Mouse (Mus musculus) c-Kit-positive CD71-negative TER-119-negative erythroid progenitor cells, embryonic 14.5 days (primary cell): ENCODE measurements around the gene Snrpd3.
A peak's percentile ranks its signal among the peaks of the same experiment; 100 is the strongest.
"Not testable (repeated sequence)": the region's sequence is repeated elsewhere in the genome, so short reads cannot be mapped to it uniquely, and the experiment has no call there.

Experiments
- DNase-seq: peaks from one replicate; pipeline ENCODE4 v3.0.0-alpha.2; 2013; ENCODE audit warnings: low read depth

The Snrpd3 gene

GRCm38 (mm10) chr10:75517073-75517757 is at the start of gene Snrpd3:
TSS of gene Snrpd3 (plus strand) at chr10:75517551.
- DNase-seq: peak; percentile 98

GRCm38 (mm10) chr10:75473411-75473810 is 43.9 kb upstream of the Snrpd3 start:
- DNase-seq: peak; percentile 60

- no peak for DNase-seq
Observed at GRCm38 (mm10) chr10:75474571-75474970, 42.8 kb upstream of the Snrpd3 start.

DNA sequence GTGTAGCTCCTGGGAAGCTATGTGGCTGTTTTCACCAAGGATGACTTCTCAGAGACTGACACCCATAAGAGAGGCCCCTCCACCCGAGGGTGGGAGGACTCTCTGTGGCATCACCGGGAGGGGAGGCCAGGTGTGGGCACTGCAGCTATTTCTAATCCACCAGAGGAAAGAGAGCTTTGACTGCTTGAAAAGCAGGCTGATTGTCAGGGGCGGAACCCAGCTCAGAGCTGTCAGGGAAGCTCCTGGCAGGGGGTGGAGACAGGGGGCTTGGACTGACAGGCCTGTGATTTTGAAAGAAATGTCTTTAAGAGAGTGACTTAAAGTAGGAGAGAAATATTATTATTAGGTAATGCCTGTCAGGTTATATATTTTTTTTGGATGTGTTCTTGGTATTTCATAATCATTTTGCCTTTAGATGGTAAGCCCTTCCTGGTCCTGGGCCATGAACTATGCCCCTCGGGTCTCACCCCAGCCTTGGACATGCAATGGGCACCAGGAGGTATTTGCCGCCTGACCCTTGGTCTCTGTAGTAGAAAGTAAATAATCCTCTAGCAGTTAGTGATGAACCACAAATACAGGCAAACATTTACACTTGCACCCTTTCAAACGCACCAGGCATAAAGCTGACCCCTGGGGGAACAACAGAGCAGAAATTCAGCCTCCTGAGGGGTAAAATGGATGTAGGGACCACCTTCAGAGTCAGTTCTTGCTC is 42.1 kb upstream of the Snrpd3 start:
- DNase-seq: not testable (repeated sequence)

DNA sequence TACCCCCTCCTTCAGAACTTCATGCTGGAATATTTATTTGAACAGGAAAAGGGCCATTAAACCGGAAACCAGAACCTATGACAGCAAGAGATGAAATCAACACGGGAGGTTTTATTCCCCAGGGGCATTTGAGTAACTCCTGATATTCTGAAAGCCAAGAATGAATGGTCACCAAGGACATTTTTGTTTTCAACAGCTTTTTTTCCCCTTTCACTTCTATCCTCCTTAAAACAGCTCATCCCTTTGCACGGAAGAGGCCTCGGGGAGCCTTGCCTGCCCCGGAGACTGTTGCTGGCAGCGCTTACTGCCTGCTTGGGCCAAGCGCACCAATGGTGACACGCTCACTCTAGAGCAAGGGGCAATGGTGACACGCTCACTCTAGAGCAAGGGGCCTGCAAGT is 40.3 kb upstream of the Snrpd3 start:
- no peak for DNase-seq

- no peak for DNase-seq
Observed at GRCm38 (mm10) chr10:75479955-75480354, 37.4 kb upstream of the Snrpd3 start.

GRCm38 (mm10) chr10:75481703-75482102 is 35.6 kb upstream of the Snrpd3 start:
- no peak for DNase-seq

DNA sequence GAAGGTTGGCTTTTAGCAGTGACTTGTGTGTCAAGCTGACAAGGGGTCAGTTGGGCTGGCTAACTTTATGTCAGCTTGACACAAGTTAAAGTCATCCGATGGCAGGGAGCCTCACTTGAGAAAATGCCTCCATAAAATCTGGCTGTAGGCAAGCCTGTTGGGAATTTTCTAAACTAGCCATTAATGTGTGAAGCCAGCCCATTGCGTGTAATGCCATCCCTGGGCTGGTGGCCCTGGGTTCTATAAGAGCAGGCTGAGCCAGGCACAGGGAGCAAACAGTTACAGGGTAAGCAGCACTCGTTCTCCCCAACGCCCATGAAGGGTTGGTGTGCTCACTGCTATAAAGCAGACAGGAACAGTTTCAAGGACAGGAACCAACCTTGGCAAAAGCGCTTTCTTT is 35.1 kb upstream of the Snrpd3 start:
- DNase-seq: no peak

DNA sequence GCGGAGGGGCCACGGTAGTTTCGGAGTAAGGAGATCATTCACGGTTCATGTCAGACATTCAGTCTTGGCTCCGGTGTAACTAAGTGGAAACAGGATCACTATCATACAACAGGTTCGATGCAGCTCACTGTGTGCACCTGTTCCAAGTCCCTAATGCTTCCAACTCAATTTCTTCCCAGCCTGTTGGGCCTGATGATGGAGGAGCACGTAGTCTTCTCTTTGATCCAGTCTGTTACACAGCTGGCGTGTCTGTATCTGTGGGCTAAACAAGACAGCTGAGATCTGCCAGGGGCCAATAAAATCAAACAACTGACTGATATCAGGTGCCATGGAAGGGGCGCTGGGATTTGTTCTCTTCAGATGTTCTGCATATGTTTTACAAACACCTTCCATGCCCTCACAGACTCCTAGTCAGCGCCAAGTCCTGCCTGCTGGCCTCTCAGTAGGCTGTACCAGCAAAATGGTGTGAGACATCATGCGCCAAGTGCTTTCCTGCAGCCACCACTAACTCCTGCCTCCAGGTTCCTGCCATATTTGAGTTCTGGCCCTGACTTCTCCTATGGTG is 34.4 kb upstream of the Snrpd3 start:
- DNase-seq: no peak

DNA sequence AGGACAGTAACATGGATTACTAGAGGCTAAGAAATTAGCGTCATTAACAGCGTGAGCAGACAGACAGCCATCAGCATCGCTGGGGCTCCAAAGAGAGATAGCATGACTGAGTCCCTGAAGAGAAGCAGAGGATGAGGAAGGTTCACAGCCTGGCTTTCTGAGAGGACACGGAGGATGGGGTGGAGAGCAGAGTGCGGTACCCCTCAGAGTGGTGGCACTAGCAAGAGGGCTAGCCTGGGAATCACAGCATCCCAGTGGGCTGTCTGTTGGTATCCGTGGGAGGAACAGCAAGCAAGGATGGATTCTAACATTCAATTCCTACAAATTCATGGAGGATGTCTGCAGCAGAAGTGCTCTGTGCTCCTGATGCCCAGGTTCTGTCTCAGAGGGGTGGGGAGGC is 33.3 kb upstream of the Snrpd3 start:
- no peak for DNase-seq

DNA sequence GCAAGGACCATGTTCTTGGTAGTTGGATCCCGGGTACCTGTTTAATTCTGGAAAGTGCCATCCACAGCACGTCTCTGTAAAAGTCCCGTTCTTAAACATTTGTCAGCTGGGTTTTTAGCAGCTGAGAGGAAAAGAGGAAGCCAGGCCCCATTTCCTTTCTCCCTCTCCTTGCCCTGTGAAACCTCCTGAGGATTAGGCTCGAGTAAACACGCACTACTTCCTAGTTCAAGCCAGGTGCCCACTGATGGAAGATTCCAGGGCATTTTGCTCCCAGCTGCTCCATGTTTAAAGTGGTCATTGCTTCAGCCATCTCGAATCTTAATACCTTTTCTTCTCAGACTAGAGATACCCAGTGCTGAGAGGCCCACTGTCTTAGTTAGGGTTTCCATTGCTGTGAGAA is 32.6 kb upstream of the Snrpd3 start:
- DNase-seq: no peak

DNA sequence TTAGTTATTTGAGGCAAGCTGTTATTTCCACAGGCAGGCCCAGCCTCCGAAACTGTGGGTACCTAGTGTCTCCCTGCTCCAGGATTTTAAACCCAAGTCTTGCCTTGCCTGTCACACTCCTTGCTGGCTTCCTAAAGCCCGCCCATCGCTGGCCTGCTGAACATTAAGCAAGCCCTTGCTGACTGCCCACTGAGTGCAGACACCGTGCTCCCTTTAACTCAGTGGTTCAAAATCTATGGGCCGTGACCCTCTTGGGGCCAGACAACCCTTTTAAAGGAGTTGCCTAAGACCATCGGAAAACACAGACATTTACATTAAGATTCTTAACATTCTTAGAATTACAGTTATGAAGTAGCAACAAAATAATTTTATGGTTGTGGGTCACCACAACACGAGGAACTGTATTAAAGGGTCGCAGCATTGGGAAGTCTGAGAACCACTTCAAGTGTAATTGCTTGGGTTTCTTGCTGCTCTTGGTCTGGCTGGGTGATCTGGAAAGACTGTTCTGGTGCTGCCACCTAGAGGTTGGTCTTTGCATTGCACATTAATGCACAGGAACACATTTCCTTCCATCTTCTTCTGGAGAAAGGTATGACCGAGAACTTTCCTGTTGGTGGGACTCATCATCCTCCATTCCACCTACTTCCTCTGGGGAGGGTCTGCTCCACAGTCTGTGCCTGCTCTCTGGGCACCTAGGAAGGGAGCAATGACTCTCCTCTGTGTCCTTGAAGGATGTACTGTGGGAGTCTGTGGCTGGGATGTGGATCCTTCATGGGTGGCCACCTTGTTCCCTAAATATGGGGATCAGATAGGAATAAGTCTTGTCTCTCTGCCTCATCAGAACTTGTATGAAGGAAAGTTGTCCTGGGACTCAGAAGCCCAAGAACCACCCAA is 31.0 kb upstream of the Snrpd3 start:
- peak; percentile 73 for DNase-seq

GRCm38 (mm10) chr10:75487131-75487530 is 30.2 kb upstream of the Snrpd3 start:
- no peak for DNase-seq

DNA sequence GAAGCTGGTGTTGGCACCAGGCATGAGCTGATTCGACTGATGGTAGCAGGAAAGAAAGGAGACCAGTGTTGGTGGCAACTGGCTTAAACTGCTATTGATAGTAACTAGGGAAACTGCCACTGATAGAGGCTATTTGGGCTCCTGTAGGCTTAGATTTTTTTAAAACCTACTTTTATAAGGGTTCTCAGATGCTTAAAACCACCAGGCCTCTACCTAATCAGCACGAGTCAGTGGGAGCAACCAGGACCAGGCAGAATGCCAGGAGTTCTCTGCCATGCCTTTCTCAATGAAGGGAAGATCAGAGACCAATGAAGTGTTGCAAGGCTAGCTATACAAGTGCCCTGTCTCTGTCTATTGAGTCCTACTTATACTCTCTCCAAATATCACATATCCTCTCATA is 27.8 kb upstream of the Snrpd3 start:
- no peak for DNase-seq

DNA sequence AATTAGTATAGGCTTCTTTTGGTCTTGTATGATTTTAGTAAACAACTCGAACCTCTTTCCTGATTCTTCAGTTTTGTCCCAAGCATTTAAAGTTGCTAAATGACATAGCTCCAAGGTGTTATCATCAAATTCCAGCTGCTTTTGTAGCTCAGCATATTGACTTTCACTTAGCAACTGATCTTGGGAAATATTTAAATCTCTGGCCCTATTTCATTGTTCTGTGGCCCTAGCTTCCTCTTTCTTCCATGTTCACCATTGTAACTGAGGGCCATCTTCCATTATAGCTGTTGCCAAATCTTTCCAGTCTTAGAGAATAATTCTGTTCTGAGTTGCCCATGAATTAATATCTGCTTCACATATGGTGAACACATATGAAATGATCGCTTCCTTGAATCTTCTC is 26.6 kb upstream of the Snrpd3 start:
- DNase-seq: no peak

DNA sequence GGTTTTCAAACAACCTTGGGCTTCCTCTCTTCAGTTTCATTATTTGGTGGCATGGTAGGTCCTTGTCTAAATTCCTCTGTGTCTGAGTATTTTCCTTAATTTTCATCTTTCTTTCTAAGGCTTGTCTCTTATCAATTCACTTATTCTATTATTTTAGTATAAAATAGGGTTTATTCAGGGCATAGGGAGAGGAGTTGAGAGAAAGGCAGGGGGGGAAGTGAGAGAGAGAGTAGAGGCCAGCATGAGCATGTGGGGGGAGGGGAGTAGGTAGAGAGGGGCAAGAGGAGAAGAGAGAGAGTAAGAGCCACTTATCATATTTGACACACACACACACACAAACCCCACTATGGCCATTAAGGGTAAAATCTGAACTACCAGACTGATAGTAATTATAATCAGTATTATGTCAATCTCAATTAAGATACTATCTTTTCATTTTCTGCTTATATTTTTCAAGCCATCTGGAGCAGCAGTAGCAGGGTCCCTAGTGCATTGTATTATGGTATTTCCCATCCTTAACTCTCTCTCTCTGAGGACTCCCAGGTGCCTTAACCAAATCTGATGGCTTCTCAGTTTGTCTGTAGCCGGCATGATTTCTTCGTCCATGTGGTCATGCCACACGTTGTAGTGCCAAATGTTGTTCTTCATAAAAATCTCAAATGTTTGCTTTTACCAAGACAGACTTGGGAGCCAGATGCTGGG is 26.0 kb upstream of the Snrpd3 start:
- DNase-seq: no peak

- DNase-seq: no peak
Observed at GRCm38 (mm10) chr10:75491936-75492262, 25.5 kb upstream of the Snrpd3 start.

DNA sequence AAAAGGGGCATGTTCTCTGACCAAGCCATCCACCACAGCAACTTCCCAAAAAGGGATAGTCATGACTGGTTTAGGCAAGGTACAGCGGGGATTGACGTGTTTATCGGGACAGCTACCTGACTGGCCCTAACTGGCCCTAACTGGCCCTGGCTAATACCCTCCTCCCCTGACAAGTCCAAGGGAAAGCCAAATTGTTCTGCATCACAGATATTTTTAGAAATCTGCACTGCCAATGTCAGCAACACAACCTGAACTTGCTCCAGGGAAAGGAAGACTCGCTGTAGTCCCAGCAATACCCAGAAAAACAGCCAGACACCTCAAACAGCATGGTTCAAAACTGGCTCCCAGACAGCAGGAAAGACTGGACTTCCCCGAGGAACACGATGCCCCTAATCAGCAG is 22.0 kb upstream of the Snrpd3 start:
- no peak for DNase-seq

- DNase-seq: no peak
Observed at GRCm38 (mm10) chr10:75495921-75496320, 21.4 kb upstream of the Snrpd3 start.

- DNase-seq: not testable (repeated sequence)
Observed at GRCm38 (mm10) chr10:75499214-75499613, 18.1 kb upstream of the Snrpd3 start.

DNA sequence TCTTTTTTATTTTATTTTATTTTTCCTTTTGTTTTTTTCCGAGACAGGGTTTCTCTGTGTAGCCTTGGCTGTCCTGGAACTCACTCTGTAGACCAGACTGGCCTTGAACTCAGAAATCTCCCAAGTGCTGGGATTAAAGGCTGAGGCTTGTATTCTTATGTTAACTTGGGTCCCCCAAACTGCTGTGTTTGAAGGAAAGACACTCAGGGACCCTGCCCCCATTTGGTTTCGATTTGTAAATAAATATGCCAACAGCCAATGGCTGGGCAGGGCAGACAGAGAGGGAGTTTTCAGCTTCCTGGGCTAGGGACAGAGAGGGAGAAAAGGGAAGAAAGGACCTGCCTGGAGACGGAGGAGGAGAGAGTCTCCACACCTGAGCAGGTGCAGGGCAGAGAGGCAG is 17.6 kb upstream of the Snrpd3 start:
- DNase-seq: no peak

DNA sequence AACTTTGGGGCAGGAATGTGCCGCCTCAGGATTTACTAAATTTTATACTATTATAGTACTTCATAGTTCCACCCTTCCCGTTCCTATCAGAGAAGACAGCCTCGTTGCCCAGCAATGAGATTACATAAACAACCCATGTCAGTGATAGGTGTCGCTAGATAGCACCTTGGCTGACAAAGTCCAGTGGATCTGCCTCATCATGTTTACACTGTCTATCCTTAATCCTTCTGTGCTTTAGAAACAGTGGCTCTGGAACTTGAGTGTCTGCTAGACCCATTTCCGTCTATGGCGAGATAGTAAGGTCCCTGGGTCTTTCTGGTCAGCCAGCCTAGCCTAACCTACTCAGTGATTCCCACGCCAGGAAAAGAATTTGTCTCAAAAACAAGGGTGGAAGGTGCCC is 17.0 kb upstream of the Snrpd3 start:
- no peak for DNase-seq
